Mouse (Mus musculus): ENCODE measurements around the gene Lrrc25. TPM values are rescaled to one million over a fixed set of nuclear protein-coding genes. Genes with fewer than 3 reads are reported as not detected.

Lrrc25 gene
- 2.7 and 3.7 TPM in 2 replicates for polyA plus RNA-seq (2015; fragmentation: Nextera tagmentation; extraction: Ambion mirVana)

DNA sequence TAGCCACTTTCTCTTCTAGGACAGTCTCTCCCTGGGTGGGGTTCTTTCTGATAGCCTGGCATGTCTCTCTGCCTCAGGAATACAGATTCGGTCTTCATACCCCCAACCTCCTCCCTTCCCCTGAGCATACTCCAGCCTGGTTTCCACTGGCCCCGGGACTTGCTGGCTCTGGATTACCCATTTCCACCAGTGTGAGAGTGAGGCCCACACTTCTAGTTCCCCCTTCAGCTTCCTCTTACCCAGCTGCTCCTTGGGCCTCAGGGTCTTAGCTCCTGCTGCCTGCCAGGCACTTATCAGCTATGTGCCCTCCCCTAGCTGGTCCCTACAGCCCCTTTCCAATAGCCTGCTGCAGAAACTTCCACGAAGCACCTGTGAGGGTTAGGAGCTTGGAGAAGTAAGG, at the start of gene Lrrc25:
Gene Lrrc25 (plus strand): TSS at position 262 of the 400 bp plus-strand sequence.

DNA sequence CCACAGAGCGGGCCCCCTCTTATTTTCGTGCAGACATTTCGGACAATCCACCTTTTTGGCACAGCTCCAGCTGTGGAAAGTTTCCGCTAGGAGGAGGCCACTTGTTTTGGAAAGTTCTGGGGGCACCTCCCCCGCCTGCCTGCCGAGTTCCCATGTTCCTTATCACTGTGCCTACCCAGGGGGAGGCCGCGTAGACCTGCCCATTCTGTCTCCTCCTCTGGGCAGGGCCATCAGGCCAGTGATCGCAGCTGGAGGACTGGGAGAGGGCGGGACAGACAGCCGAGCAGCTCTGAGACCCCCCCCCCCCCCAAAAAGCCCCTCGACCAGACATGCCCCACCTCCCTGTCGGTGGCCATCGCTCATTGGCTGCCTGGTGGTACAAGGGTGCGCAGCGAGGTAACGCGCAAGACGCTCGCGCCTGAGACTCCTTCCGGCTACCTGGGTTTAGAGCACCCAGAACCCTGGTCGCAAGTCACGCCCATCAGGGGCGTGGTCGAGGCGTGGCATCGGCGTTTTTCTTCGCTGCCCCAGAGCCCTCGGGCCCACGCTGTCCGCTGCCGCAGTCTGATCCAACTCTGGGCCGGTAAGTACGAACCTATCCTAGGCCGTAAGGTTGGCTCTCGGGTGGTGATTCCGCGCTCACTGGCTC, 21.9 kb upstream of the Lrrc25 start, which contains the start of gene Isyna1:
Gene Isyna1 (plus strand): TSS at position 413 of the 649 bp plus-strand sequence.

DNA sequence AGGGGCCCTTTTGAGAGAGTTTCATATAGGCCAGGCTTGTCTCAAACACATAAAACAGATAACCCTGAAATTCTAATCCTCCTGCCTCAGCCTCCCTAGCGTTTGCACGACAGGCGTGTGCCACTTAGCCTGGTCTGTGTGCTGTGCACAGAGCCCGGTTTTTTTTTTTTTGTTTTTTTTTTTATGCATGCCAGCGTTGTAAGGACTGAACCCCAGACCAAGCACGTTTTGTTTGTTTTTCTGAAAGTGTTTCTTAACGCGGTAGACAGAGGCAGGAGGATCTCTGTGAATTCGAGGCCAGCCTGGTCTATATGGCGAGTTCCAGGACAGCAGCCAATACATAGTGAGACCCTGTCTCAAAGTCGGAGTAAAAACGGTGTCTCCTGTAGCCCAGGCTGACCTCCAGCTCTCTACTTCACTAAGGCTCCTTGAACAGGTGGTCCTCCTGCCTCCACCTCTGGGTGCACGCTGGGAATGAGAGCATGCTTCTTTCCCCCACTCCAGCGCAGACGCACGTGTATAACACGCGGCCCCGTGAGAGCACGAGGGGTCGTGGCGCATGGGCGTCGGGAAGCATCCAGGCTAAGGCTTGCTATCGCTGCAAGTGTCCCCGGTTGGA, 7.1 kb upstream of the Lrrc25 start, which contains the start of gene Ssbp4:
Gene Ssbp4 (minus strand): TSS at position 124 of the 619 bp plus-strand sequence.

DNA sequence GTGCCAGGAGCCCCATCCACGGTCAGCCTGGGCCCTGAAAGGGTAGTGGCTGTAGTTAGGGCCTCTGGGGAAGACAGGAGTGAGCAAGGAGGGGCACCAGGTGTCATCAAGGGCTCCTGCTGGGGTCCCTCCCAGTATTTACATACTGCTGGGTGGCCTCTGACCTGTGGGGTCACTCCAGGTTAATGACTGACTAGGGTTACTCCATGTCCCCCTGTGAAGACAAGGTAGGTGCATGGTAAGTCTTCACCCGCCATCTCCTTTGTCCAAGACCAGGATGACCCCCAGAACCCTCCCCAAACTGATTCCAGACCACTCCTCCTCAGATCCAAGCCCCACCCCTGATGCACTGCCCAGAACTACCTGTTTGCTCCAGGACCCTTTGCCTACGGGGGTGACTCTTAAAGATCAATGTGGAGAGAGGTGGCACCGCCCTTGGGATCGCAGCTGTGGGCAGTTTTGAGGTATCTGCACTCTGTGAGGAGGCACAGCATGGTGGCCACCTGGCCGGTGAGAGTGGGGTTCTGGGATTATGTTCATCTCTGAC, 16.5 kb downstream of the Lrrc25 start, which contains the start of gene Gdf15:
Gene Gdf15 (minus strand): TSS at position 111 of the 547 bp plus-strand sequence.

DNA sequence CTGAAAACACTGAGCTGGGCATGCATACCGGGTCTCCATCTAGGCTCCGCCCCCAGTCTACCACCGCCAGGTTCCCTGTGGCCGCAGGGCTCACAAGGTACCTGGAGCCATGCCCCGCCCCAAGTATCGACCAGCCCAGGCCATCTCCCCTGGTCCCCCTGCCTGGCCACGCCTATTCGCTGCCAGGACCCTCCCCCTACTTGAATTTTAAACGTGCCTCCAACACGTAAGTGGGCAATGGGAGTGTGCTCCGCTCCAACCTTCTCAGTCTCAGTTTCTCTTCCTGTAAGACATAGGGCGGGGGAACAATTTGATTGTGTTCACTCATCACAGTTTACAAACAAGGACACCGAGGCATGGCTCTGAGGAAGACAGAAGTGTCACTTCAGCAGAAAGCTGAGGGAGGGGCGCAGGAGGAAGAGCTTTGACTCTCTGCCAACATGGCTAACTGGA, 44.3 kb downstream of the Lrrc25 start, which contains the start of gene Pgpep1:
Gene Pgpep1 (minus strand): TSS at position 116 of the 453 bp plus-strand sequence.

Other genes with a start within 250 kb of the Lrrc25 start
- 0.58 and 5.8 TPM in 2 replicates for gene Comp, start 242.6 kb upstream of the Lrrc25 start, polyA plus RNA-seq (2015; fragmentation: Nextera tagmentation; extraction: Ambion mirVana)
- 6.5 and 7.8 TPM in 2 replicates for gene Crtc1, start 176.6 kb upstream of the Lrrc25 start, polyA plus RNA-seq (2015; fragmentation: Nextera tagmentation; extraction: Ambion mirVana)
- 8.6 and 8.7 TPM in 2 replicates for gene Klhl26, start 139.2 kb upstream of the Lrrc25 start, polyA plus RNA-seq (2015; fragmentation: Nextera tagmentation; extraction: Ambion mirVana)
- gene Tmem59l, start 128.8 kb upstream of the Lrrc25 start, polyA plus RNA-seq (2015; fragmentation: Nextera tagmentation; extraction: Ambion mirVana), result 0.12 TPM in 1 of 2 replicates, not detected in the other
- gene Crlf1, start 123.0 kb upstream of the Lrrc25 start, polyA plus RNA-seq (2015; fragmentation: Nextera tagmentation; extraction: Ambion mirVana), result 4.2 and 4.5 TPM in 2 replicates
- 123 and 148 TPM in 2 replicates for gene Rex1bd, start 109.4 kb upstream of the Lrrc25 start, polyA plus RNA-seq (2015; fragmentation: Nextera tagmentation; extraction: Ambion mirVana)
- gene Uba52, start 105.4 kb upstream of the Lrrc25 start, polyA plus RNA-seq (2015; fragmentation: Nextera tagmentation; extraction: Ambion mirVana), result 788 and 817 TPM in 2 replicates
- gene Fkbp8, start 88.4 kb upstream of the Lrrc25 start, polyA plus RNA-seq (2015; fragmentation: Nextera tagmentation; extraction: Ambion mirVana), result 144 and 162 TPM in 2 replicates
- 64.4 and 69.8 TPM in 2 replicates for gene Kxd1, start 88.2 kb upstream of the Lrrc25 start, polyA plus RNA-seq (2015; fragmentation: Nextera tagmentation; extraction: Ambion mirVana)
- 11.2 and 11.9 TPM in 2 replicates for gene Ell, start 76.7 kb upstream of the Lrrc25 start, polyA plus RNA-seq (2015; fragmentation: Nextera tagmentation; extraction: Ambion mirVana)
- 31.7 and 32.2 TPM in 2 replicates for gene Isyna1, start 21.8 kb upstream of the Lrrc25 start, polyA plus RNA-seq (2015; fragmentation: Nextera tagmentation; extraction: Ambion mirVana)
- 44.3 and 52.8 TPM in 2 replicates for gene Ssbp4, start 7.3 kb upstream of the Lrrc25 start, polyA plus RNA-seq (2015; fragmentation: Nextera tagmentation; extraction: Ambion mirVana)
- gene Gdf15, start 16.3 kb downstream of the Lrrc25 start, polyA plus RNA-seq (2015; fragmentation: Nextera tagmentation; extraction: Ambion mirVana), result 0.28 and 0.41 TPM in 2 replicates
- gene Pgpep1, start 44.2 kb downstream of the Lrrc25 start, polyA plus RNA-seq (2015; fragmentation: Nextera tagmentation; extraction: Ambion mirVana), result 44.6 and 48.6 TPM in 2 replicates
- gene Lsm4, start 57.1 kb downstream of the Lrrc25 start, polyA plus RNA-seq (2015; fragmentation: Nextera tagmentation; extraction: Ambion mirVana), result 120 and 144 TPM in 2 replicates
- 81.2 and 130 TPM in 2 replicates for gene Jund, start 82.8 kb downstream of the Lrrc25 start, polyA plus RNA-seq (2015; fragmentation: Nextera tagmentation; extraction: Ambion mirVana)
- gene Iqcn, start 87.3 kb downstream of the Lrrc25 start, polyA plus RNA-seq (2015; fragmentation: Nextera tagmentation; extraction: Ambion mirVana), result not detected in 2 replicates
- gene Gm3336, start 102.4 kb downstream of the Lrrc25 start, polyA plus RNA-seq (2015; fragmentation: Nextera tagmentation; extraction: Ambion mirVana), result not detected in 2 replicates
- 0.60 and 0.78 TPM in 2 replicates for gene Pde4c, start 107.6 kb downstream of the Lrrc25 start, polyA plus RNA-seq (2015; fragmentation: Nextera tagmentation; extraction: Ambion mirVana)
- gene Rab3a, start 138.5 kb downstream of the Lrrc25 start, polyA plus RNA-seq (2015; fragmentation: Nextera tagmentation; extraction: Ambion mirVana), result 48.6 and 48.8 TPM in 2 replicates
- gene Mpv17l2, start 144.8 kb downstream of the Lrrc25 start, polyA plus RNA-seq (2015; fragmentation: Nextera tagmentation; extraction: Ambion mirVana), result 33.9 and 40.1 TPM in 2 replicates
- gene Pik3r2, start 160.6 kb downstream of the Lrrc25 start, polyA plus RNA-seq (2015; fragmentation: Nextera tagmentation; extraction: Ambion mirVana), result 41.8 and 42.9 TPM in 2 replicates
- 4.4 and 4.8 TPM in 2 replicates for gene Mast3, start 188.9 kb downstream of the Lrrc25 start, polyA plus RNA-seq (2015; fragmentation: Nextera tagmentation; extraction: Ambion mirVana)
- 0.13 TPM in 1 of 2 replicates, not detected in the other for gene Il12rb1, start 192.3 kb downstream of the Lrrc25 start, polyA plus RNA-seq (2015; fragmentation: Nextera tagmentation; extraction: Ambion mirVana)
- gene Arrdc2, start 223.6 kb downstream of the Lrrc25 start, polyA plus RNA-seq (2015; fragmentation: Nextera tagmentation; extraction: Ambion mirVana), result 3.2 and 5.5 TPM in 2 replicates
- gene Kcnn1, start 247.1 kb downstream of the Lrrc25 start, polyA plus RNA-seq (2015; fragmentation: Nextera tagmentation; extraction: Ambion mirVana), result 0.73 and 0.85 TPM in 2 replicates